Mouse (Mus musculus) E14TG2a.4 (cell line): ENCODE results near the gene Trio.

ENCODE experiments used
- CTCF ChIP-seq: conservative IDR thresholded peaks from 2 replicates; pipeline ENCODE4 v1.5.1; 2014; ENCODE audit warnings: low read length
- NANOG ChIP-seq: IDR thresholded peaks from 2 replicates; pipeline ENCODE4 v1.6.1; 2014; ENCODE audit warnings: borderline replicate concordance, low read length, mixed read lengths
- POU5F1 ChIP-seq: IDR thresholded peaks from 2 replicates; pipeline ENCODE4 v1.6.1; 2014; ENCODE audit warnings: low read length, borderline replicate concordance

DNA sequence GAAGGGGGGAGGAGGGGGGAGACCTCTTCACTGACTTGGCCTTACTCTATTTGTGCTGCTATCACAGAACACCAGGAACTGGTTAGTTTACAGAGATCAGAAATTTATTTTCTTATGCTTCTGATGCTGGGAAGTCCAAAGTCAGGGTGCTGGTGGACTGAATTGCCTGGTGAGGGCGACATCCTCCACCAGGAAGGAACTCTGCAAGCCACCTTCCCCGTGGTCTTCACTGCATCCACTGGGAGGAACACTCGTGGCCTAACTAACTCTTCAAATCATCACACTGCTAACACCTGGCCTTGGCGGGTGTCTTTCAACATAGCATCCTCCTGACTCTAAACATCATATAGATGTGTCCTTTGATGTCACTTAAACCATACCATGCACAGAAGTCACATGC lies 109.4 kb downstream of the Trio start:
- TF ChIP-seq CTCF (no peak), POU5F1 (no peak), NANOG (no peak)
